Mouse (Mus musculus) liver, postnatal 0 days (tissue): Measurements from ENCODE around the gene Lpo. TPM values are rescaled to one million over a fixed set of nuclear protein-coding genes. Genes with fewer than 3 reads are reported as not detected.

Experiments used
- ATAC-seq: fragments of 200-750 bp; cut with Nextera tagmentation; 2 replicates; pipeline ENCODE4 v1.8.0; 2017; ENCODE audit warnings: mild to moderate bottlenecking, moderate library complexity
- DNase-seq: peaks from one replicate; pipeline ENCODE4 v3.0.0-alpha.2; 2016
- H3K27ac ChIP-seq: fragments of 300-500 bp; sonication (generic); 2 replicates; pipeline ENCODE4 v1.5.1; 2014; ENCODE audit warnings: antibody characterized with exemption, moderate library complexity, mild to moderate bottlenecking, low read depth
- H3K27me3 ChIP-seq: fragments of 300-500 bp; sonication (generic); 2 replicates; pipeline ENCODE4 v1.6.1; 2014; ENCODE audit warnings: low read length, control low read depth, mixed read lengths; ENCODE audit not compliant: insufficient read depth
- H3K36me3 ChIP-seq: fragments of 300-500 bp; sonication (generic); replicated peaks from 2 replicates; pipeline ENCODE4 v1.6.1; 2014; ENCODE audit warnings: mild to moderate bottlenecking, control low read depth, low read length, moderate library complexity, mixed read lengths; ENCODE audit not compliant: insufficient read depth
- H3K4me1 ChIP-seq: fragments of 300-500 bp; sonication (generic); 2 replicates; pipeline ENCODE4 v1.6.1; 2014; ENCODE audit warnings: antibody characterized with exemption, mild to moderate bottlenecking, control low read depth; ENCODE audit not compliant: insufficient read depth
- H3K4me2 ChIP-seq: fragments of 300-500 bp; sonication (generic); 2 replicates; pipeline ENCODE4 v1.6.1; 2014; ENCODE audit warnings: low read depth, mild to moderate bottlenecking, low read length, moderate library complexity, mixed read lengths
- H3K4me3 ChIP-seq: fragments of 300-500 bp; sonication (generic); 2 replicates; pipeline ENCODE4 v1.5.1; 2014; ENCODE audit warnings: low read depth, low read length
- H3K9ac ChIP-seq: fragments of 300-500 bp; sonication (generic); replicated peaks from 2 replicates; pipeline ENCODE4 v1.6.1; 2014; ENCODE audit warnings: mild to moderate bottlenecking, moderate library complexity
- H3K9me3 ChIP-seq: fragments of 300-500 bp; sonication (generic); 2 replicates; pipeline ENCODE4 v1.6.1; 2016; ENCODE audit warnings: mild to moderate bottlenecking, control low read depth, low read length, mixed read lengths
- CTCF ChIP-seq: sonication (generic); IDR thresholded peaks from 2 replicates; pipeline ENCODE4 v1.5.1; 2016; ENCODE audit warnings: antibody characterized with exemption, low read depth
- EP300 ChIP-seq: IDR thresholded peaks from 2 replicates; pipeline ENCODE4 v1.6.1; 2016; ENCODE audit warnings: antibody characterized with exemption, low read depth, mild to moderate bottlenecking
- WGBS: fragments of 180-500 bp; shearing (Covaris S2); extraction: QIAGEN DNeasy Blood & Tissue Kit; methylation state at CpG from one replicate; pipeline ENCODE4 v1.1.7; 2014; ENCODE audit not compliant: insufficient replicate concordance; 5-methylcytosine and 5-hydroxymethylcytosine counted together
- polyA plus RNA-seq: library from polyadenylated mRNA; unstranded; fragments of >200 nt; fragmentation: Nextera tagmentation; extraction: Ambion mirVana; gene quantifications from 2 replicates; pipeline ENCODE4 v1.2.1, GENCODE M21; 2015

Lpo gene
- polyA plus RNA-seq, 1 experiment from 2014 or later: not detected

GRCm38 (mm10) chr11:87859273-87859672 lies 31.2 kb upstream of the Lpo start:
- ATAC-seq: no peak
- TF ChIP-seq EP300 (no peak), CTCF (no peak)
- 0 out of 2 replicates have a peak, but pooled peaks cover 2% of the 10 kb centered on the region for H3K36me3 ChIP-seq
- H3K4me3 ChIP-seq: no peak overlapping the region
- H3K9me3 ChIP-seq: no peaks in the 10 kb centered on the region
- H3K9ac ChIP-seq: no peak overlapping the region
- no peak for DNase-seq
- no peaks in the 10 kb centered on the region for H3K4me1 ChIP-seq
- no peak overlapping the region for H3K27ac ChIP-seq
- H3K4me2 ChIP-seq: no peak overlapping the region
- no peaks in the 10 kb centered on the region for H3K27me3 ChIP-seq
- WGBS: 78% methylated on average over 11 of the region's 11 CpGs

- no peaks in the 10 kb centered on the region for H3K27me3 ChIP-seq
- ATAC-seq: no peak
- H3K36me3 ChIP-seq: no peaks in the 10 kb centered on the region
- H3K9me3 ChIP-seq: no peaks in the 10 kb centered on the region
- no peak overlapping the region for H3K4me3 ChIP-seq
- peaks cover 3% of the 10 kb centered on the region for H3K4me1 ChIP-seq
- 77% methylated on average over 7 of the region's 7 CpGs for WGBS
- no peak overlapping the region for H3K27ac ChIP-seq
- H3K4me2 ChIP-seq: no peak overlapping the region
- no peak overlapping the region for H3K9ac ChIP-seq
- TF ChIP-seq EP300 (no peak), CTCF (no peak)
- DNase-seq: no peak
These were observed 26.5 kb upstream of the Lpo start for GRCm38 (mm10) chr11:87854550-87854949.

GRCm38 (mm10) chr11:87853597-87853954 lies 25.5 kb upstream of the Lpo start:
- peak overlapping the region; percentile 61 for H3K4me3 ChIP-seq
- no peak overlapping the region for H3K27ac ChIP-seq

GRCm38 (mm10) chr11:87852690-87853596 lies 24.9 kb upstream of the Lpo start, which contains the start of gene Mks1:
Mks1 (plus strand) TSS chr11:87853215.
- WGBS: 3% methylated on average over 40 of the region's 40 CpGs
- H3K36me3 ChIP-seq: no peaks in the 10 kb centered on the region
- H3K4me1 ChIP-seq: peaks cover 3% of the 10 kb centered on the region
- H3K27me3 ChIP-seq: no peaks in the 10 kb centered on the region
- peak within 1 kb of the TSS; percentile 61 for H3K4me3 ChIP-seq
- TF ChIP-seq CTCF (no peak), EP300 (no peak)
- ATAC-seq (peak; percentile 95), DNase-seq (peak; percentile 93)
- H3K4me2 ChIP-seq: peak within 1 kb of the TSS; percentile 74
- H3K9me3 ChIP-seq: no peaks in the 10 kb centered on the region
- no peak within 1 kb of the TSS for H3K27ac ChIP-seq
- H3K9ac ChIP-seq: peak within 1 kb of the TSS; percentile 37; the same call in 1 of the 2 replicates

More at GRCm38 (mm10) chr11:87853597-87853954, 25.5 kb upstream of the Lpo start:
- Histone ChIP-seq H3K36me3 (no peaks in the 10 kb centered on the region), H3K4me2 (peak overlapping the region; percentile 74), H3K9ac (peak overlapping the region; percentile 37; the same call in 1 of the 2 replicates), H3K27me3 (no peaks in the 10 kb centered on the region), H3K9me3 (no peaks in the 10 kb centered on the region), H3K4me1 (peaks cover 3% of the 10 kb centered on the region)
- DNase-seq (no peak), ATAC-seq (no peak; the same call in 1 of the 2 replicates)
- 35% methylated on average over 8 of the region's 8 CpGs for whole genome bisulfite sequencing
- TF ChIP-seq CTCF (no peak), EP300 (no peak)

GRCm38 (mm10) chr11:87847884-87848283 lies 19.8 kb upstream of the Lpo start:
- no peak overlapping the region for H3K27ac ChIP-seq
- no peak overlapping the region for H3K4me2 ChIP-seq
- no peak for DNase-seq
- WGBS: 74% methylated on average over 6 of the region's 6 CpGs
- H3K9me3 ChIP-seq: no peaks in the 10 kb centered on the region
- H3K4me3 ChIP-seq: no peak overlapping the region
- no peak for TF ChIP-seq CTCF
- TF ChIP-seq EP300: no peak
- H3K27me3 ChIP-seq: no peaks in the 10 kb centered on the region
- H3K36me3 ChIP-seq: no peaks in the 10 kb centered on the region
- ATAC-seq: no peak
- no peaks in the 10 kb centered on the region for H3K4me1 ChIP-seq
- H3K9ac ChIP-seq: no peak overlapping the region

GRCm38 (mm10) chr11:87846968-87847600 lies 19.0 kb upstream of the Lpo start:
- Histone ChIP-seq H3K4me2 (no peak overlapping the region), H3K27ac (no peak overlapping the region), H3K9ac (no peak overlapping the region), H3K27me3 (no peaks in the 10 kb centered on the region), H3K9me3 (no peaks in the 10 kb centered on the region), H3K4me3 (no peak overlapping the region), H3K4me1 (no peaks in the 10 kb centered on the region), H3K36me3 (no peaks in the 10 kb centered on the region)
- WGBS: 80% methylated on average over 12 of the region's 12 CpGs
- no peak for TF ChIP-seq EP300
- no peak for TF ChIP-seq CTCF
- peak; percentile 27; the same call in 1 of the 2 replicates for ATAC-seq
- no peak for DNase-seq
